Mouse (Mus musculus): ENCODE data around the gene Ssh2.

DNA sequence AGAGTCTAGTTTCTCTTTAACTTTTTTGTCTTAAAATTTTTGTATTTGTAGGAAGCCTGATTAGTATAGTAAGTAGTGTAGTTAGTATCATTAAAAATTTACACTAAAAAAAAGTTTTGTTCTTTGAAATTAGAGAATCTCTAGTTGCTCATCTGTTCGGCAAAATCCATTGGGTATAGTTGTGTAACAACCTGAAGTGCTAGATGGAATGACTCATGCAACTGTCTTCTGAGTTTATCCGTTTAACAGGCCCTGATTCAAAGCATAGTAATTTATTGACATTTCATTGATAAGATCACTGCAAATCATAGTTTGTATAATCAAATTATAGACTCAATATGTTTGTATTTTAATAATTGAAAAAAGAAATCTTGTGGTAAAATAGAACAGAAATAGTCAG lies 14.7 kb downstream of the Ssh2 start:
- TF ChIP-seq POLR2A (IDR thresholded peaks at IDR 0.05; ENCODE audit: insufficient read depth, low read depth, low read length) (no peak), CTCF (IDR thresholded peaks at IDR 0.05; ENCODE audit: insufficient read depth, low read depth, low read length) (no peak)
